Mouse (Mus musculus): ENCODE data around the gene Zfp949.

DNA sequence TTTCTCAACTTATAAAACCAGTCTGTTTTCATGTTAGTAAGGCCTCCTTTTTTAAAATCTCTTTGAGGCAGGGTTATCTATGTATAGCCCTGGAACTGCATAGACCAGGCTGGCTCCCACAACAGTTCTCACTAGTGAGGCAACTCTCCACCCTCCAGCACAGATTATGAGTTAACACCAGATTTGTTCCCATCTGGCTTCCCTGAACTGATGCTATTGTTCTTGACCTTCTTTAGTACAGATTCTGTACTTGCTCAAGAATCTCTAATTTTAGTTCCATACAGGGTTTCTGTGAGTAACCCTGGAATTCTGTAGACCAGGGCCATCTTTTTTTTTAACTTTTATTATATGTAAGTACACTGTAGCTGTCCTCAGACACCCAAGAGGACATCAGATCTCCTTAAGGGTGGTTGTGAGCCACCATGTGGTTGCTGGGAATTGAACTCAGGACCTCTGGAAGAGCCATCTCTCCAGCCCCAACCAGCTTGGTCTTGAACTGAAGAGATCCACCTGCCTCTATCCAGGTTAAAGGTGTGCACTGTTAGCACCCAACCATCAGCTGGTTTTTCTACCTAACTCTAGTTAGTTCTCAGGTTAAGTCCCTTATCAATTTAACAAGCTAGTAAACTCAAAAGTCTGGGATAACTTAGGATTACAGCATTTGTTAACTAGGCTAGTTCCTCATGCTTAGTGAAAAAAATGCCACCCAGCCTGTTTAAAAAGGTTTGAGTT is 28.3 kb upstream of the Zfp949 start:
- TF ChIP-seq CTCF (IDR thresholded peaks at IDR 0.05; ENCODE audit: borderline replicate concordance, insufficient read depth, low read length) (no peak), POLR2A (IDR thresholded peaks at IDR 0.05; ENCODE audit: low read depth, low read length) (peak; percentile 46)
